Mouse (Mus musculus): Measurements from ENCODE around the gene Pdzrn4.

- TF ChIP-seq CTCF (IDR thresholded peaks at IDR 0.05), result no peak
- TF ChIP-seq POLR2A (IDR thresholded peaks at IDR 0.05; ENCODE audit: insufficient read depth, low read depth, low read length), result no peak
These were observed 307.5 kb downstream of the Pdzrn4 start for GRCm38 (mm10) chr15:92704146-92704545.

Data from heart, adult 2 months (tissue).